Mouse (Mus musculus) layer of hippocampus, adult 8-10 months (tissue): ENCODE results near the gene Hormad2. TPM values are rescaled to one million over a fixed set of nuclear protein-coding genes. Genes with fewer than 3 reads are reported as not detected.

Experiments
- DNase-seq, 2 experiments: peaks; one replicate each; pipeline ENCODE4 v3.0.0; 2022; ENCODE audit warnings: low spot score in 2 of 2
- total RNA-seq, 4 experiments: library from RNA; stranded (reverse); gene quantifications; 2 replicates each; pipeline ENCODE4 v1.2.4; 2022

Gene Hormad2
- total RNA-seq, 4 experiments from 2014 or later: 0.23 to 0.65 TPM; not detected in 2

DNA sequence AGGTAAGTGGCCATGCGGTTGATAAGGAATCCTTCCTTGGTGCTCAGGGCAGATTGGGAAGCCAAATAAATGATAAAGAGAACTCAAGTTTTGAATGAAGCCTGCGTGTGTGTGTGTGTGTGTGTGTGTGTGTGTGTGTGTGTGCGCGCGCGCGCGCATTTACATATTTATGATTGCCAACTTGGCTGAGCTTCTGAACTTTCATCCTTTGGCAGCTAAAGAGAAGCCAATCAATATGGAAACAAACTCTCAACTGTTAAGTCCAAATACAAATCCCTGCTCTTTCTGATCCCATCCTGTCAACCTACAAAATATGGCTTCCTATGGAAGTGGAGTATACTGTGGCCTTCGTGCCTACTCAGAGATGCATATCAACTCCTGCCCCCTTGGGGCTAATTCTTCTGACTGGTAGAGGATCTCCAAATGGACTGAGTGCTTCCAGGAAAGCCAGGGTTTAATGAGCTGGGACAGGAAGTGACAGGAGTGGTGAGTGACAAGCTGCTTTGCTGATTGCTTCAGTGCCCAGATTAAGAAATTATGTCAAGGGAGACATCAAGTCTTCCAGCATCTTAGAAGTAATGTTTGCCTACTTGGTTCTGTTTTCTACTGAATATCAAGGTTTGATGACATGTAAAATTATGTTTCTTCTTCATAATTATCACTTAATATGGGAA lies 5.4 kb upstream of the Hormad2 start:
- no peak for DNase-seq

DNA sequence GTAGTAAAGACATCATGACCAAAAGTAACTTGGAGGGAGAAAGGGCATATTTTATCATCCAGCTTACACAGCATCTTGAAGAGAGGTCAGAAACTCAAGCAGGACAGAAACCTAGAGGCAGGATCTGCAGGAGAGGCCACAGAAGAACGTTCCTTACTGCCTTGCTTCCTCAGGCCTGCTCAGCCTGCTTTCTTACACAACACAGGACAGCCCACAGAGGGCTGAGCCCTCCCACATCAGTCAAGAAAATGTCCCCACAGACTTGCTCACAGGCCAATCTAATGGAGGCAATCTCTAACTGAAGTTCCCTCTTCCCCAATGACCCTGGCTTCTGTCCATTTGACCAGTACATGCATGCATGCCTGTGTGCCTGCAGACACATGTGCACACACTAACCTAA lies 1.4 kb upstream of the Hormad2 start:
- DNase-seq: no peak

DNA sequence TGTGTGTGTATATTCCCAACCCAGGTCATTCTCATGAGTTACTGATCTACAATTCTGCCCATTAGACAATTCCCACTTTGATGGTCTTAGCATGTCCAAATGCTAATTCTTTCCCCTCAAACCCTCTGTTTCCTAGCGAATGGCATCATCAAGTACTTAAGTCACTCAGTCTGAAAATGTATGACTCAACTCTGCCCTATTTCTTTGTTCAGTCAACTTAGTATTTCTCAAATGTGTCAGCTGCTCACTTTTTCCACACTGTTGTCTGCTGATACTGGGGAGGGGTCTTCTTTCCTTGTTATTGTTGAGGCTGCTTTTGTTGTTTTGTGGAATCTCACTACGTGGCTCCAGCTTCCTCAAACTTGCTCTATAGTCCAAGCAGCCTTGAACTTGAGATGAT lies 2.7 kb downstream of the Hormad2 start:
- no peak for DNase-seq

DNA sequence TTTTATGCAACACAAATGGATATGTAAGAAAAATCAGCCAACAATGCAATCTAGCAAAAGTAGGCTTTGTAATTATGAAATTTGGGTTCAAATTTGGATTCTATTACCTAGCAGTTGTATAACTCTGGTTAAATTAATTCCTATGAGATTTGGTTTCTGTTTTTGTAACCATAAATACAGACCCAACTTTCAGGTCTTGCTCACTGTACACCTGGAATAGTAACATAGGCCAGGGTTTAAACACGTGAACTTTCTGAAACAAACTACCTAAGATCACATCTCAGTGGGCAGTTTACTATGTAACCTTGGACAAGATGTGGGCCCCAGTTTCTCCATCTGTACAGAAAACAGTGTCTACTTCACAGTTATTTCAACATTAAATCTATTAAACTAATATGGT lies 3.6 kb downstream of the Hormad2 start:
- DNase-seq: no peak

DNA sequence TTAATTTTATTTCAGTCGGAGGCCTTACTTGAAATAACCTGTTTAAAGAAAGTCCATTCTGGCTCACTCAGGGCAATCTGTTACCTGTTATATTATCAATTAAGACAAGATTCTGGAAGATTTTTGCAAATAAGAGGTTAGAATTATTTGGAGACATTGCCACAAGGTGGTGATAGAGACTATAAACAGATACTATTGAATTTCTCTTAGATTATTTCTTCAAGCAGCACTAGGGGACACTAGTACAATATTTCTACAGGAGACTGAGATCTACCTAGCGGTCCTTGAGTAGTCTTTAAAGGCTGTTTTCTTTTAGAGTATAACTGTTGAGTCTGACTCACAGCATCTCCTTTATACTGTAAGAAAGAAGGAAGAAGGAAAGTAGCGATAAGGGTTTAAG lies 4.3 kb downstream of the Hormad2 start:
- no peak for DNase-seq

DNA sequence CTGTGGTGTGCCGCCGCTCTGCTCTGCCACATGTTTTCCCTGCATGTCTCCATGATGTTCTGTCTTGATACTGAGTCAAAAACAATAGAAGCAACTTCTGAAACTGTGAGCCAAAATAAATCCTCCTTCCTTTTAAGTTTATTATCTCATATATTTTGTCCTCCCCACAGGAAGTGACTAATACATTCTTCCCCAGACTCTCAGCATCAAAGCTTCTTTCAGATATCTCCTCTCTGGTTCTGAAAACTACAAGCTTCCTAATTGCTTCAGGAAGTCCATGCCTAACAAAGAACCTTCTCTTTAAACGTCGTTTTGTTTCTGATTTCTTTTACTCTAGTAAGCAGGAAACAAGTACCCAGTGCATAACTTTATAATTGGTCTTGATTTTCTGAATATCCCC lies 6.4 kb downstream of the Hormad2 start:
- no peak for DNase-seq

DNA sequence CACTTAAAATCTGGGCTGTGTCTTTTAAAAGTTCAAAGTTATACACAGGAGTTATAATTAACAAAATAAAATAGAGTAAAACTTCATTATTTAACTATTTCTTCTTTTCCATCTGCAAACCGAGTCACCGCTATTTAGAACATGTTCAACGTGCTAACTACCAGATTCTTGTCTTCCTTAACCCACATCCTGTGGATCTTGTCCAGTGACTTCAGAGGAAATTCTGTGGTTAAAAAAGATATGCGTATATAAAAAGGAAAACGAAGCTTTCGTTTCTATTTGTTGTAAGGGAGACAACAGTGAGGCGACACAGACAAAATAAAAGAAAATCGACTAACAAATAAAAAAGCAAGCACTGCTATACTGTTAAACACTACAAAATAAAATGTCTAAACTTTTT lies 17.1 kb downstream of the Hormad2 start:
- no peak for DNase-seq

DNA sequence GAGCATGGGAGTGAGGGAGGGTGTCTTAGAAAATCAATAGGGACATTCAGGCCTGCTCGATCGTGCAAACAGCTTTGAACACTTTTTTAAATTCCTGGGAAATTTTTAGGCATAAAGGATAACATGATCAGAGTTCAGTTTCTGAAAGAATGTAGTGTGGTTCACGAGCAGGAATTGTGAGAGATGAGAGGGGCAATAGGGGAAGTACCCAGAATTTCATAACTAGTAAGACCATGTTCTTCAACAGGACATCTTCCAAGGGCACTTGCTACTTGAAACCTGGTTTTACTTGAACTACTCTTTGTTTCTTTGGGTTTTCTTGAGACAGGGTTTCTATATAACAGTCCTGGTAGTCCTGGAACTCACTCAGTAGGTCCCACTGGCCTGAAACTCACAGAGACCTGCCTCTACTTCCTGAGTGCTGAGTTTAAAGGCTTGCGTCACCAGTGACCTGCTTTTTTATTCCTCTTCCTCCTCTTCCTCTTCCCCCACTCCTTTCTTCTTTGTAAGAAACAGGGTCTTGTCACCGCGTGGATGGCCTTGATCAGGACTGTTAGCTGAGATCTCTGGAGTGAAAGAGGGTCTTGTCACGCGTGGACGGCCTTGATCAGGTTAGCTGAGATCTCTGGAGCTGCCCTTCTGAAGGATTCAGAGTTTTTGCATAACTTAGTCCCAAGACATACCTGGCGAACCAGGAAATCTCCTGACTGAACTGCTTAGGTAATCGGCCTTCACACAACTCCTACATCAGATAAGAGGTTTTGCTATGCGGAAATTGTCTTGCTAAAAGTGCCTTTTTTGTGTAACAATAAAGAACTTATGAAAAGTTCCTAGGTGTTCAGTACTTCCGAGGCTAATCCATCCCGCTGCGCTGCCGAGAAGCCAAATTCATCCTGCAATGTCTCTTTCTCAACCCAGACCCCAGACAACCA lies 18.1 kb downstream of the Hormad2 start:
- no peak for DNase-seq

DNA sequence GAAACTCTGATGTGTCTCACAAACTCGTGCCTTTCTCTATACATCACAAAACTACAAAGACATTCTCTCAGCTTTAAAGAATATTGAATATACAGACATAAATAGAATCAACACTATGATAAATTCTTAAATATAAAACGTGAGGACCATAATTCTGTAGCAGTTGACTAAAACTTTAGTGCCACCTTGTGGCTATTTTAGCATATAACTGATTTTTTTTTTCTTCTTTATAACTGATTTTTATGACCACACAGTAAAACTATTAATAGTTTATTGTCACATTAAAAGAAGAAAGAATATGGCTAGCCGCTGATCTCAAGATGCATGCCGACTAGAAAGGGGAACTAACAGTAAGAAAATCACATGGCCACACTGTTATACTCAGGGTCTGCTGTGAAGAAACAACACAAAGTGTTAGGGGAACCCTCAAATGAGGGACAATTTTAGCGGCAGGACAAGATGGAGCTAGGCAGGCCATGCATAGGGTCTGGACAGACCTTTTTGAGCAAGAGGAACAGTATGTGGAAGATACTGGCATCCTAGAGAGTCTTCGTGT lies 18.9 kb downstream of the Hormad2 start:
- DNase-seq: no peak

DNA sequence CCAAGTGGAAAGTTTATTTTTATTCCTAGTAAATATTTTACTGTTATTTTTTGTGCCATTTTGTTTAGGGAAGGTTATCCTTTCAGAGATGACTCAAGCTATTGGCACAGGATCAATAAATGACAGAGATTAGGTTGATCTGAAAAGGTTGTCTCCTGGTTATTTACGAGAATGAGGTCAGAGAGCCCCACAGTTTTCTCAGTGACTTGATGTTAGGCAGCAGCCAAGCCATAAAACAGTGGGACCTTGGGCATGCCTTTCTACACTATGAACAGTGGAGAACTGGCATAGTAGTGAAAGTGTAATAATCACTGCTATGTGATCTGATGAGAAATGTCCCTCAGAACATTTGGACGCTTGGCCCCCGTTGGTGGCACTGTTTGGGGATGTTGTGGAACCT lies 22.9 kb downstream of the Hormad2 start:
- DNase-seq: no peak

DNA sequence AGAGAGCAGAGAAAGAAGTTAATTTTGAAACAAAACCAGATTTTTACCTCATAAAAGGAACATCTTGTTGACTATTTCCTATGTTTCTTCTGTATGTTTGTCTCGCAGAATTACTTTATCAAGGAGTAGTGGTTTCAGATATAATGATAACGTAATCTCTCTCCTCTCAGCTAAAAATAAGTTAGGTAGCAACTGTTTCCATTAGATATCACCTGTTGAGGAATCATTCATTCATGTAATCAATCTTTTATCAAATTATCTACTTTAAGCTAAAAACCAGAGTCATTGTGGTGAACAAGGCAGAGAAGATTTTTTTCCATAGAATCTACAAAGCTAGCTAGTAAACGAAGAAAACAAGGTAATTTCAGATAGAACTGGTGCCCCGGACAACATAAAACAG lies 28.6 kb downstream of the Hormad2 start:
- DNase-seq: no peak

DNA sequence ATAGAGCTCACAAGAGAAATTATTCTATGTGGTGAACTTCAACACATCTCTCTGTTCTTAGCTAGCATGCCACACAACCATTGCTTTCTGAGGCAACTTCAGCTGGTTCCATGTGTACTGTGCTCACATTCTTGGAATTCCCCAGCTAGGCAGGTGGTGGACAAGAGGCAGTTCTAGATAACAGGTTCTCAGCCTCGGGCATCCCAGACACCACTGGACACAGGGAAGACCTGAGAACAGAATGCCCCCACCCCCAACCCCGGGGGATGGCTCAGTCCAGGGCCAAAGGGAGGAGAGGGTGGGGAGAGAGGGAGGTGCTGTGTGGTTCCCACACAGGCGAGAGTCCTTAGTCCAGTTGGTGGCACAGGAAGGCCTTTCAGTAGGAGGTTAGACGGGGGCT lies 36.6 kb downstream of the Hormad2 start:
- DNase-seq: no peak

DNA sequence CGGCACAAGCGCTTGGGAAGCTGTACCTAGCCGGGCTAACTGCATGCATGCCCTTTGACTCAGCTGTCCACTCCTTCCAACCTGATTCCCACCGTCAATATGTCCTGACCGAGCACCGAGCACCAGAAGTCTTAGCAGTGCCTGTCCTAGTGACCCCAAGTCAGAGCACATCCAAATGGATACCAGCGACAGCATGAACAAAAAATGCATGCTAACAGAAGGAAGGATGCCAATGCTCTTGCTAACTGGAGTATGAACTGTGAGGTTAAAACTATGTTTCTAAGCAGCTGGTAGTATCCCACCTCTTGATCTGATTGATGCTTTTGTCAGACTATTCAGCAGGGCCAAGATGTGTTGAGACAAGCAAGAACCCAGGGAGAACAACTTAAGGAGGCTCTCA lies 37.5 kb downstream of the Hormad2 start:
- DNase-seq: no peak

DNA sequence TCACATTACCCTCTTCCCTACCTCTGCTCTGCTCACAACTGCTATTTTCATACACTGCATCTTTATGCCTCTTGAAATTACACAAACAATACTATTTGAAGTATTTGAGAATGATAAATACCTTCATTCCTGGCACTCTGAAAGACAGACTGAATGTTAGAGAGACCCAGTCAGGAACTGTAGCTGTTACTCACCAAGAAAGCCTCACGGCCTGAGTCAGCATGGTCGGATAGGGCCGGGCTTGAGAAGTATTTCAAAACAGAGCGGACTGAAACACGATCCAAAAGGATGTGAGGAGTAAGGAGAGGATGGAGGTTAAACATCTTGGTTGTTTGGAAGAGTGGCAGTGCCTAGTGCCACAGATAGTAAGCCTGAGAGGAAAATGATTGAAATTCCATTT lies 39.7 kb downstream of the Hormad2 start:
- no peak for DNase-seq

DNA sequence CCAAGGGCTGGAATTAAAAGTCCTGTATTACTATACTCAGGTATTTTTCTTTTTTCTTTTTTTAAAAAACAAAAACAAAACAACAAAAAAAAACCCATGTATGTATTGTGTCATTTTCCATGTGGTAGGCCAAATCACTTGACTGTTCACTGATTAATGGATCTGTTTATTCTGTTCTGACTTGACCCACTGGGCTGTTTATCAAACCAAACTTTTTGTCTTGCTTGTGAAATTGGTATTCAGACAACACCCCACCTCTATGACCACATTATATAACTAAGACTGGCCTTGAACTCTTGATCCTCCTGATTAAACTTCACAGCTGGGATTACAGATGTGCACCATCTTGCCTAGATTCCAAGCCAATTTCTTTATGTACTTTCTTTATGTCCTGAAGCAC lies 46.7 kb downstream of the Hormad2 start:
- DNase-seq: no peak

DNA sequence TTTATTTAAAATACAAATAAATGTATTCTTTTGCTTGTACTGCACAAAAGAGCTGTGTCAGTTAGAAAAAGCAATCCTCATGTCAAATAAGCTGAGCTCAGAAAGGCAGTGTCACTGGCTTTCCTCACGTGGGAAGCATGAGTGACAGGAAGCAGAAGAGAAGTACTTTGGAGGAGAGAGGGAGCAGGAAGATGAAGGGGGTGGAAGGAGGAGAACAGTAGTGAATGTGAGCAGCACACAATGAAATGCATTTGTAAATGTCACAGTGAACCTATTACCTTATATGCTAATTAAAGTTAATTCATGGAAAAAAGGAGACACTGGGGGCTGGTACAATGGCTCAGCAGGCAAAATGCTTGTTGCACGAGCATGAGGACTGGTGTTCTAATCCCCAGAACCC lies 52.9 kb downstream of the Hormad2 start:
- no peak for DNase-seq

DNA sequence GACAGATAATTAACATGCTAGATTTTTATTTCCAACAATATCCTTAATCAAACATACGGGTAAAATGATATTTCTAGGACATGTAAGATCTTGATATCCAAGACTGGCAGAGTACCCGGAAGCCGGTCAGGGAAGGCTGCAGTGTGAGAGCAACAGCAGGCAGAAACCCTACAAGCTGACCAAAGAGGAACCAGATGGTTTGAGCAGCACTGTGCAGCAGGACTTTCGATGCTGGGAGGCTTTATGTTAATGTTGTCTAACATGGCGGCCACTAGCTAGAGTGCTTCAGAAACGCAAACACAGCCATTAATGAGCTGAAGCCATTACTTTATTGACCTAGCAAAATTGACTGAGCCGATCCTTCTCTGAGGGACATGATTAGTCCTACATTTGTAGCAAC lies 58.6 kb downstream of the Hormad2 start:
- DNase-seq: no peak

DNA sequence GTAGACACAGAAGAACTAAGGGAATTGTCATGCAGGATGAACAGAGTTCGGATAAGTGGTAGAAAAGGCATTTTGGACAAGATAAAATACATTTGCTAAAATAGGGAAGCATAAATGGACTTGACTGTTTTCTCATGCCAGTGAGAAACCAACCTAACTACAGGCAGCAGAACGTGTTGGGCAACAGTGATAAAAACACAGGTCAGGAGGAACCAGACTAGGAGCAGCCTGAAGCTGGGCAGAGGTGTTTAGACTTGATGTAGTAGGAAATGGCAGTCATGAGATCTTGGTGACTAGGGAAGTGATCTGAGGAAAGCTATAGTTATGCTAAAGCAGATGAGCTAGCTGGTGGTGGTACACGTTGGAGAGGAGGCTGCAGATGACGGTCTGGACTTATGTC lies 61.0 kb downstream of the Hormad2 start:
- DNase-seq: no peak

DNA sequence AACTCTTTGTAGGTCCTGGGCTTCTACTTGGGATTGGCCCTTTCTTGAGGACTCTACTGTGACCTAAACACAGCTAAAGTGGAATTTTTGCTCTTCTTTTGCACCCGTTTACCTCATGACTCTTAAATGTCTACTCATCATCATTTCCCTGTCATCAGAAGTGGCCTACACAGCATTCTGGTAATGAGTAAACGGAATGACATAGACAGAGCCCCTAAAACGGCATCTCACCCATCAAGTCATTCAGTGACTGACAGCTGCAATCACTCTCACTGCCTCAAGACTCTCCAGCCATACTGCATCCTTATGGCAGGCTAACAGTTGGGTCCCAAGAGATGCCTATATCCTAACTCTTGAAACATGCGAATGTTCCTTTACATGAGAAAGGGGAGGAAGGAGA lies 74.5 kb downstream of the Hormad2 start:
- no peak for DNase-seq

DNA sequence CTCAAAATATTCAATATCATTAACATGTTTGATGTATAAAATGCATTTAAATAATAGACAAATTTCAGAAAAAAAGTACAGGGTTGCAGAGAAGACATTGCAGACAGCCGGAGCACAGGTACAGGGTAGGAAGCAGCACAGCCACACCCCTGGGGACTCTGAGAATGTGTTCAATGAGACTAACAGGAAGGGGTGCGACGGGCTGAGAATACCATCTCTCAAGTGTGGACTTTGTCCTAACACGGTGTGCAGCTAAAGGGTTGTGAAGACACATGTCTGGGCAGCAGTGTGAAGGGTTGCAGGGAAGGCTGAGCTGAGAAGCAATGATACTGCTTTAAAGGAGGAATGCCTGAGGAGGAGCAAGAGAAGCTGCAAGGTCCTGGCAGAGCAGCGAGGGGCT lies 85.5 kb downstream of the Hormad2 start:
- DNase-seq: no peak

DNA sequence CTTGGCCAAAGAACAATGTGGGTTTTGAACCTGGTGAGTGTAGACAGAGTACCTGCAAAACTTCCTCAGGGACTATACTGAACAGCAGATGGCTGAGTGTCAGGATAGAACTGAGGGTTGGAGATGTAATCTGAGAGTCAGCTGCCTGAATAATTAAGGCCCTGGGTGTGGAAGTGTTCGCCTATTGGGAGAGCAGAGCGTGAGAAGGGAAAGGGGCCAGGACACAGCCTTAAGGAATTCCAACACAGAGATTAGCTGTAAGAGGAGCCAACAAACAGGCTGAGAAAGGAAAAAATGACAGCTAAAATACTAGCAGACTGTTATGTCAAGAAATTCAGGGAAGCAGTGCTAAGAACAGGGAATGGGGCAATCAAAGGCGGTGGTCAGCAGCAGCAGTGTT lies 88.3 kb downstream of the Hormad2 start:
- no peak for DNase-seq

DNA sequence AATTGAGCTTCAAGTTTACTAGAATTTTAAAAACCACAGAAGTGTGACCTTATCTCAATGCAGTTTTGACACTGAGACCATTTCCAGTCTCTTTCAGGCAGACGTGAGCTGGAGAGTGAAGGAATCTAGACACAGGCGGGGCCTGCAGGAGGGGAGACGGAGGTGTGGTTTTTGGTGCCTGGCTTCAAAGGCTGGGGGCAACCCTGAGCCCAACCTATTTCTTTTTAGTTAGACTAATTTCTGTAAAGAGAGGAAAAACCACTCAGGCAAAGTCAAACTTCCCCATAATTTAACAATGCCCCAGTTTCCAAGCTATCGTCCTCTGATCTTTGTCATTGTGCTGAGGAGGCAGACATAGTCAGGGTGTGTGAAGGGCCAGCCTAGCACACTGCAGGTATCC lies 97.0 kb downstream of the Hormad2 start:
- DNase-seq: no peak

DNA sequence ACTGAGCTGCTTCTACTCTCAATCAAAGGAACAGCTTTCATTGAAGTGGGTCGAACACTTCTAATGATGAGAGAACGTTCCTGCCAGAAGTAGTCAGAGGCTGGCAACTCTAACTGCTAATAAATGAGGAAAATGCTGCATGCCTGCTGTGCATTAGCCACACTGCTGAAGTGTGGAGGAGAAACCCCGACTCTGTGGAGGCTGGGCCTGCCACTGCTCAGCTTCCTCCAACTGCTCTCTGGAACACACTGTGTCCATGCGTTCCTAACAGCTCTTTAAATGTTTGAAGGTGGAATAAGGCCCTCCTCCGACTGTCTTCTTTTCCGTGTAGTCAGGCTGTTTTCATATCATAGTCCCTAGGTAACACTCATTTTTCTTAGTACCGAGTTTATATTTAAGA lies 98.9 kb downstream of the Hormad2 start:
- peak in 1 of 2 experiments; percentile 5 for DNase-seq
